Mouse (Mus musculus) 3134 (cell line): ENCODE data around the gene Kalrn.
A peak's percentile ranks its signal among the peaks of the same experiment; 100 is the strongest.

Source experiments
- DNase-seq: peaks from one replicate; pipeline ENCODE4 v3.0.0-alpha.2; 2011; ENCODE audit warnings: low spot score; ENCODE audit not compliant: insufficient read length; ENCODE audit errors: extremely low read depth

The Kalrn gene

GRCm38 (mm10) chr16:34134628-34135027 lies 438.7 kb downstream of the Kalrn start:
- no peak for DNase-seq

DNA sequence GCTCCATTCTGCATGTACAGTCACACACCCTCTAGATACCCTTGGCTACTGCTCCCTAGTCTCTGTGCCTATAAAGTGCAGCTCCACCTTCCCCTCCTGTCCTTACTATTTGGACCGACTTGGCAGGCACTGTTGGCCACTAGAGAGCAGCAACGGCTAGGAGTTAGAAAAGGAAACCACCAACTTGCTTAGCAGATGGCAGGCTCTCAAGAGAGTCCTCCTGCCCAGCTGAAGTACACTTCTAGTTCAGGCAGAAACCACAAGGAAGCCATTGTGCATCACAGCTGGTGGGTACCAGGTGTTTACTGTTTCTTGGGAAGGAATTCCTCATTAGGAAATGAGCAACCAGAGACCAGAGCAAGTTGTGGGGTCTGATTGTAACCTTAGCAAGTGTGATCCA lies 447.7 kb downstream of the Kalrn start:
- DNase-seq, result peak; percentile 42

- no peak for DNase-seq
These were observed 450.8 kb downstream of the Kalrn start for GRCm38 (mm10) chr16:34122486-34122885.

DNA sequence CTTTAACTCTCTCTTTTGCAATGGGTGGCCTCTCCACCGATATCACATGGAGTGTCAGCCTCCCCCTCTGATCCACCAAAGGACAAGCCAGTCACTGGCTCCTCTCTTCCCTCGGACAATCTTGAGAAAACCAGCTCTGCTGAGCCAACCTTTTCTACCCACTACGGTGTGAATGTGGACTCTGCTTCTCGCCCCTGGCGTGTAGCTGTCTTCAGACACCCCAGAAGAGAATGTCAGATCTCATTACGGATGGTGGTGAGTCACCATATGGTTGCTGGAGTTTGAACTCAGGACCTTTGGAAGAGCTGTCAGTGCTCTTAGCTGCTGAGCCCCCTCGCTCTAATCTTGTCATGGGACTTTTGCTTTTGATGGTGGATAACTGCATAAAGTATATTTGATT lies 452.0 kb downstream of the Kalrn start:
- DNase-seq, result no peak

DNA sequence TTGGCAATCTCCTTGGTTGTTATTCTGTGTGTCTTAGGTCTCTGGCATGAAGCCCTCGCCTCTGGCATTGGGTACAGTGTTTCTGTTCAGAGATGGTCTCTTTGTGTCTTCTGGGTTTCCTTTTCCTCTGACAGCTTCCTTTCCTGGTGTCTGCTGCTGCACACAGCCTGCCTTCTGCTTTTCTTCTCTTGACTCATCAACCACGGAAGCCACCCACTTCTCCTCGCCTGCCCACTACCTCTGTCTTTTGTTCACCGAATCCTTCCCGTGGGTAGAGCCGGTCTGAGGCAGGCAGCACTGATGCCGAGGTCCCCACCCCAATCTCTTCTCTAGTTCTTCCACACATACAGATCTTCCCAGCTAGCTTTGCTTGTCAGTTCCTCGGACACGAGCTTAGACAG lies 452.5 kb downstream of the Kalrn start:
- peak; percentile 63 for DNase-seq

GRCm38 (mm10) chr16:34119844-34120243 lies 453.5 kb downstream of the Kalrn start:
- no peak for DNase-seq

- no peak for DNase-seq
These were observed 454.0 kb downstream of the Kalrn start for GRCm38 (mm10) chr16:34119370-34119769.

- DNase-seq, result peak; percentile 23
These were observed 458.7 kb downstream of the Kalrn start for GRCm38 (mm10) chr16:34114665-34115064.

DNA sequence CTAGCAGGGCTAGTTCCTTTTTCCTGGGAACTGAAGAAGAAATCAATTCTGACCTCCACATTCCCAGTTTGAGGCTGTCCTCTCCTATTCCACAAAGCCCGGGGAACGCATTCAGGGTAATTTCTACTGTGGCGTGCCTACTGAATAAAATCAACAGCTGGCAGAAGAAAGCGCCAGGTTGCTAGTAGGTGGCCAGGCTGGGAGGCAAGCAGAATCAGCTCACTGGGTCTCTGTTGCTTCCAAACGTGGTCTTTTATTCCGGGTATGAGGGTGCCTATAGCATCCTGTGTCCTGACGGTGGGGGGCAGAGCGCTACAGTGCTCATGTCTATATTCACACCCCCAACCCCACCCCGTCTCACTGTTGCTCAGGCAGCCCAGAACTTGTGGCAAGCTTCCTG lies 460.2 kb downstream of the Kalrn start:
- no peak for DNase-seq

- peak; percentile 19 for DNase-seq
These were observed 460.8 kb downstream of the Kalrn start for GRCm38 (mm10) chr16:34112490-34112889.

- DNase-seq, result no peak
These were observed 462.3 kb downstream of the Kalrn start for GRCm38 (mm10) chr16:34110840-34111625.

DNA sequence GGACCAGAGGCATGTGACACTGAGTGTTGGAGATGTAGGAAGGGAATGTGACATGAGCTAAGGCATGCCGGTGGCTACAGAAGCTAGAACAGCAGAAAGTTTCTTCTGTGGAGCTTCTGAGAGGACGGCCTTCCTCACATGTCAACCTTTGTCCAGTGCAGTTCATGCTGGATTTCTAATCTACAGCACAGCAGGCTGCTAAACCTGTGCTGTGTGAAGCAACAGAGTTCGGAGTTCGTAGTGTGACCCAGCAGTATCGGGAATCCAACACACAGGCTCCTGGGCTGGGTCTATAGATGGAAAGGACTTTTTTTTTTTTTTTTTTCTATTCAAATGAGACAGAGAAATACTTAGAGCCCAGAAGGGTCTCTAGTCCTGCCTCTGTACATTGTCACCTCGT lies 468.9 kb downstream of the Kalrn start:
- no peak for DNase-seq

DNA sequence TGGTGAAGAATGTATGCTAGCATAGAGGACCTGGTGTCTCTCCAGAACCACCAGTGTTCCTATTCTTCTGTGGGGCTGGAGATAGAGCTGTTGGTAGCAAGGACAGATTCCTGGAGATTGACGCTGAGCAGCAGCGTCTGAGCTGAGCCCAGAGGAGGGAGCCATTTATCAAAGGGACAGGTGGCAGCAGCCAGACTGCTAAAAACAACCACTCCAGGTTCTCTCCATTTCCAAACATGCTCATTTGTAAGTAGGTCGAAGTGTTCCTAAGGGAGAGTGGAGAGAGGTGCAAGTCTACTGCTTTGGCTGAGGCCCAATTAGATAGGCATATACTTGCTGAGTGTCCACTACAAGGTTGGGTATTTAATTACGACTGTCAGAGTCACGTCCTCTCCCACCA lies 470.6 kb downstream of the Kalrn start:
- no peak for DNase-seq

GRCm38 (mm10) chr16:34099795-34100194 lies 473.5 kb downstream of the Kalrn start:
- no peak for DNase-seq

GRCm38 (mm10) chr16:34095548-34096141 lies 477.7 kb downstream of the Kalrn start:
- no peak for DNase-seq

DNA sequence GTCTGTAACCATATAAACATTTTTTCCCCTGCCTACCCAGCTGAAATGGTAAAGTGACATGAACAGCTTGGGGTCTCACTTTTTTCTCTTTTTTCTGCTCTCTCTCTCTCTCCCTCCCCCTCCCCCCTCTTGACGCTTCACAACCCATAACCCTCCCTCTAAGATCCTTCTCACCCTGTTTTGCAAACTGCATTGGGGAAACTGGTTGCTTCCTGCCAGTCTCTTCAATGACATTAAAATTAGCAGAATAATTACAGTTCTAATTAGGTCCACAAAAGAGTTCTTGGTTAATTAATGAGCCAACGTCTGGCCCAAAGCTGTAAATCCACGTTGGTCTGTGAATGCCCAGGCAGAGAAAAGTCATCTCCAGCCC lies 478.3 kb downstream of the Kalrn start:
- no peak for DNase-seq

- DNase-seq, result no peak
These were observed 478.8 kb downstream of the Kalrn start for GRCm38 (mm10) chr16:34094446-34095092.

- no peak for DNase-seq
These were observed 479.4 kb downstream of the Kalrn start for GRCm38 (mm10) chr16:34093734-34094445.

GRCm38 (mm10) chr16:34089528-34090095 lies 483.7 kb downstream of the Kalrn start:
- no peak for DNase-seq

DNA sequence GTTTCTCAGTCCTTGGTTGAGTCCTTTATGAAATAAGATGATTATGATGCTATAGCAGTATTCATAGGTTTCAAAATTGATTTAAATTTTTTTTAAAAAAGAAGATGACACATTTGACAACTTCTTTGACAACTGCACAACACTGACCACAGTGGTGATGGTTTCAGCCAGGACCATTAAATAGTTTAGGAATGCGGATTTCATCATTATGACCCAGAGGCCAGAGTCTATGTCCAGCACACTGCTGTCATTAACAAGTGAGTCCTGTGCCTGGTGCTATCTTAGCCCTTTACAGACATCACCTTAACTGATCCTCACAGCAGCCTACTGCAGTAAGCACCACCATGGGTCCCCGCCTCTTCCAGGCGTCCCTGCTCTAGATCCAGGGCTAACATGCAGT lies 484.3 kb downstream of the Kalrn start:
- DNase-seq, result peak; percentile 80

DNA sequence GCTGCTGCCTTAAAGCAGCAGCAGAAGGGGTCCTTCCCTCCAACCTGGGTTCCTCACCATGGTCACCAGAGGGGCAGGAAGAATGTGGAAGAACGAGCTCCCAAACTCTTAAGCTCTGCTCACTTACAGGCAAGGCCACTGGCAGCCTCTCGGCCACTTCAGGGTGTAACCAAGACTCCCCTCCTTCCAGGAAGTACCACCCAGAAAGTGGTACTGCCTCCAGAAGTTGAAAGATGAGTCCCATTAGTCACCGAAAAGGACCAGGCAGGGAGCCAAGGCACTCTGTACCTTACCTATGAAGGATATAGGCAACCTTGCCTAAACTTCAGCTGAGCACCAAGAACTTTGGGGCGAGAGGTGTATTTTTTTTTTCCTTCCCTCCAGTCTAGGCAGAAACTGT lies 485.0 kb downstream of the Kalrn start:
- peak; percentile 37 for DNase-seq
